Comparison of ENCODE assay signal across 8 mouse cellular contexts in the genomic region with DNA sequence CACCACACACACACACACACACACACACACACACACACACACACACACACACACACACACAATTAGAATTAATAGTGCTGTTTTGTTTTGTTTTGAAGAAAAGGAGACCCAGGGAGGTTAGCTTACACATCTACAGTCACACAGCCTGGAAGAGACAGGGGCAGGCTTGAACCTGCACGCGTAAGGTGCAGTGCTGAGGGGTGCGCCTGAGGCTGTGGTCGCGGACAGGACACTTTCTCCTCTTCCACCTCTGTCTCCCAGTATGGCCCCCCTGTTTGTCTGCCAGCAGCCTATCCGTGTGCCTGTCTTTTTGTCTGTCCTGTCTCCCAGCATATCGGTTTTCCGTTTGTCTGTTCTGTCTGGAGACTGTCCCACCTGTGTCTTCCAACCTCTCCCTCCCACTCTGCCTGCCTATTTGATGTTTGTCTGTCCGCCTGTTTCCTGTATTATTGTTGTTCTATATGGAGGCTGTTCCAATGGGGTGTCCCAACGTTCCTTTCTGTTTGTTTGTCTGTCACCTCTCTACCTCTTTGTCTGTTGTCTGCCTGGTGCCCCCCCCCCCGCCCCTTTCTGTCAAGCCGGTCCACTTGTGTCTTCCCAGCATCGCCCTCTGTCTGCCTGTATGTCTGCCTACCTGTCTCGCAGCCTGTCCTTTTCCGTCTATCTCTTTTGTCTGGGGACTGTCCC. TPM values are rescaled to one million over a fixed set of nuclear protein-coding genes. Genes with fewer than 3 reads are reported as not detected.
DNase-seq lines count a peak whose midpoint lies in the region; ATAC-seq and TF ChIP-seq lines count a peak whose summit lies in the region.

No protein-coding gene starts in this region.

- peak; percentile 26 for ATAC-seq in forebrain, embryonic 13.5 days
- ATAC-seq in liver, embryonic 15.5 days (ENCODE audit: insufficient read depth) = peak; percentile 1; the same call in 1 of the 2 replicates

- H3K4me1 ChIP-seq in forebrain, embryonic 13.5 days = peaks cover 41% of the 10 kb centered on the region
- peaks cover 50% of the 10 kb centered on the region for H3K4me1 ChIP-seq in liver, embryonic 15.5 days (replicated peaks)

- intact Hi-C loops in gastrocnemius, adult 2 months (cut with DNase I) = no loop called here
- intact Hi-C loops in gastrocnemius, postnatal 14 days (cut with DNase I; ENCODE audit: low total_unique reads) = no loop called here

- H3K27me3 ChIP-seq in forebrain, embryonic 13.5 days = no peaks in the 10 kb centered on the region
- H3K27me3 ChIP-seq in liver, embryonic 15.5 days = 0 out of 2 replicates have a peak, but pooled peaks cover 6% of the 10 kb centered on the region

- peak overlapping the region; percentile 98 for H3K4me3 ChIP-seq in gastrocnemius, adult 2 months
- peak overlapping the region; percentile 85 for H3K4me3 ChIP-seq in forebrain, embryonic 13.5 days
- H3K4me3 ChIP-seq in liver, embryonic 15.5 days (replicated peaks) = peak overlapping the region; percentile 84

- 23% methylated on average over 14 of the region's 15 CpGs for WGBS in forebrain, embryonic 13.5 days
- 26% methylated on average over 15 of the region's 15 CpGs for WGBS in liver, embryonic 15.5 days (ENCODE audit: insufficient replicate concordance)

- H3K27ac ChIP-seq in gastrocnemius, adult 2 months = peak overlapping the region; percentile 90
- H3K27ac ChIP-seq in forebrain, embryonic 13.5 days = peak overlapping the region; percentile 68
- no peak overlapping the region for H3K27ac ChIP-seq in liver, embryonic 15.5 days (replicated peaks)

- H3K36me3 ChIP-seq in forebrain, embryonic 13.5 days (ENCODE audit: poor library complexity, severe bottlenecking) = peaks cover 10% of the 10 kb centered on the region; the same call in 1 of the 2 replicates
- no peaks in the 10 kb centered on the region for H3K36me3 ChIP-seq in liver, embryonic 15.5 days (replicated peaks)

- peak overlapping the region; percentile 97 for H3K9ac ChIP-seq in forebrain, embryonic 13.5 days
- peak overlapping the region; percentile 88; the same call in 1 of the 2 replicates for H3K9ac ChIP-seq in liver, embryonic 15.5 days

- 0 out of 2 replicates have a peak, but pooled peaks cover 6% of the 10 kb centered on the region for H3K9me3 ChIP-seq in forebrain, embryonic 13.5 days (replicated peaks)
- no peaks in the 10 kb centered on the region for H3K9me3 ChIP-seq in liver, embryonic 15.5 days (replicated peaks)

- H3K4me2 ChIP-seq in forebrain, embryonic 13.5 days = peak overlapping the region; percentile 82
- H3K4me2 ChIP-seq in liver, embryonic 15.5 days = peak overlapping the region; percentile 97

- no peak for DNase-seq in gastrocnemius, adult 2 months
- DNase-seq in gastrocnemius, postnatal 14 days = no peak
- peak; percentile 34 for DNase-seq in CD4-positive helper T cell, adult 2 months (ENCODE audit: low read depth, low spot score)
- no peak for DNase-seq in adrenal gland, postnatal 25 days
- DNase-seq in Muller cell, postnatal 12 days (ENCODE audit: inconsistent ontology term) = no peak
- DNase-seq in layer of hippocampus, adult 9-11 months = no peak

- peak; percentile 26 for TF ChIP-seq CTCF in gastrocnemius, adult 2 months (IDR thresholded peaks at IDR 0.05)

RNA-seq across cellular contexts. Expression of a gene that starts 0.5 kb away (rescaled TPM):
- 10 to 100 TPM; 20.0 to 23.7 TPM for total RNA-seq in gastrocnemius, adult 2 months (2021)
- total RNA-seq in gastrocnemius, postnatal 14 days (2021) = 10 to 100 TPM; 16.1 to 17.0 TPM
- 76.9 and 85.9 TPM in 2 replicates for polyA plus RNA-seq in forebrain, embryonic 13.5 days (2015; fragmentation: Nextera tagmentation; extraction: Ambion mirVana)
- polyA plus RNA-seq in liver, embryonic 15.5 days (2015; fragmentation: Nextera tagmentation; extraction: Ambion mirVana) = 17.4 and 20.3 TPM in 2 replicates
- 35.9 and 53.3 TPM in 2 replicates for total RNA-seq in adrenal gland, postnatal 25 days (2021)

RNA-seq across cellular contexts. Expression of a gene that starts 24.1 kb away (rescaled TPM):
- 1 to 10 TPM; 1.5 to 4.7 TPM for total RNA-seq in gastrocnemius, adult 2 months (2021)
- 10 to 100 TPM; 33.9 to 47.3 TPM for total RNA-seq in gastrocnemius, postnatal 14 days (2021)
- 253 and 270 TPM in 2 replicates for polyA plus RNA-seq in forebrain, embryonic 13.5 days (2015; fragmentation: Nextera tagmentation; extraction: Ambion mirVana)
- 17.5 and 21.1 TPM in 2 replicates for polyA plus RNA-seq in liver, embryonic 15.5 days (2015; fragmentation: Nextera tagmentation; extraction: Ambion mirVana)
- total RNA-seq in adrenal gland, postnatal 25 days (2021) = 10.7 and 11.1 TPM in 2 replicates

RNA-seq across cellular contexts. Expression of a gene that starts 25.2 kb away (rescaled TPM):
- total RNA-seq in gastrocnemius, adult 2 months (2021) = 100 to 1,000 TPM; 483 to 898 TPM
- 100 to 1,000 TPM; 480 to 609 TPM for total RNA-seq in gastrocnemius, postnatal 14 days (2021)
- 478 and 480 TPM in 2 replicates for polyA plus RNA-seq in forebrain, embryonic 13.5 days (2015; fragmentation: Nextera tagmentation; extraction: Ambion mirVana)
- polyA plus RNA-seq in liver, embryonic 15.5 days (2015; fragmentation: Nextera tagmentation; extraction: Ambion mirVana) = 192 and 196 TPM in 2 replicates
- total RNA-seq in adrenal gland, postnatal 25 days (2021) = 452 and 458 TPM in 2 replicates
